Mouse (Mus musculus): ENCODE results near the gene Clasp2.

- no peak for TF ChIP-seq CTCF (IDR thresholded peaks at IDR 0.05; ENCODE audit: extremely low read depth, insufficient read length, insufficient replicate concordance, low read depth, low read length)
- no peak for TF ChIP-seq POLR2A (IDR thresholded peaks at IDR 0.05; ENCODE audit: low read depth, low read length)
These were observed 227.7 kb downstream of the Clasp2 start for GRCm38 (mm10) chr9:113968967-113969366.

Measured in small intestine, adult 2 months (tissue).